In the genomic region with DNA sequence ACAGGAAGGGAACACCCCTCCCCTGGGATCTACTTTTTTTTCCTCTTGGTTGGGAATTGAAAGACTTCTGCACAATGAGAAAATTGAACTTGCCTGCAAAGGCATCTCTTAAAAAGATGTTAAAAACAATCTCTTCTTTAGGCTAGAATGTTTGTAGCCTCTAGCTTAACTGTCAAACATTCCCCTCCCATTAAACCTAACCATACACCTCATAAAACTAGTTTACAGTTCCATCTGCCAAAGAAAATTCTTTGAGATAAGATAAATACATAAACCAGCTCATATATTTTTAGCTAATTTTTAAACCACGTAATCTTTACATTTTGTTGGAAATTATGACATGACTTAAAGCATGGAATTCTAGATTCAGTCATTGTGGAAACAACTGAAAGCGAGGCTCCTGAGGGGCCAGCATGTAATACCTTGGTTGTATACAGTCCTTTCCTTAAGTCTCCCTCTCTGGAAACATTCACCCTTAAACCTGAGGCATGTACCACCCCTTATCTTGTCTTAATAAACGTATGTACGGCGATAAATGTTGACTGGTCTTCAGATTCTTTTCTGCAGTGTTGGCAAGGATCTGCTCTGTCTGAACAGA, we compare ENCODE assay signal across 21 mouse cellular contexts. TPM values are rescaled to one million over a fixed set of nuclear protein-coding genes. Genes with fewer than 3 reads are reported as not detected.
A peak's percentile ranks its signal among the peaks of the same experiment; 100 is the strongest.
DNase-seq lines count a peak whose midpoint lies in the region; ATAC-seq and TF ChIP-seq lines count a peak whose summit lies in the region.
"Had no signal": no experiment of that assay in that cellular context is flagged by ENCODE, and none has a peak within 500 bp of the region (broad histone marks: within the 10 kb centered on the region; RNA-seq: fewer than 3 reads in every experiment).

No protein-coding gene starts in this region.

- H3K9me3 ChIP-seq in heart, embryonic 13.5 days = no peaks in the 10 kb centered on the region
- H3K9me3 ChIP-seq in heart, embryonic 11.5 days (replicated peaks; ENCODE audit: control insufficient read depth, low read length) = no peaks in the 10 kb centered on the region
- H3K9me3 ChIP-seq in lung, embryonic 14.5 days (ENCODE audit: low read depth, low read length) = no peaks in the 10 kb centered on the region
- H3K9me3 ChIP-seq: embryonic facial prominence, embryonic 10.5 days; embryonic facial prominence, embryonic 12.5 days; forebrain, embryonic 13.5 days; forebrain, embryonic 15.5 days had no signal

- no peak for DNase-seq in gastrocnemius, adult 2 months
- no peak for DNase-seq in gastrocnemius, adult 18-20 months (ENCODE audit: low spot score)
- no peak for DNase-seq in lung, embryonic 14.5 days
- no peak for DNase-seq in lung, postnatal 10 days
- DNase-seq in urinary bladder, postnatal 4 days (ENCODE audit: low spot score in 2 of 2) = no peak
- DNase-seq: adrenal gland, adult 2 months; adrenal gland, postnatal 10 days; B cell, adult 2 months; cerebellum, adult 11 months; cerebellum, adult 18-20 months; cerebellum, adult 8-10 months; cerebellum, adult 9-11 months had no signal

- H3K36me3 ChIP-seq in heart, embryonic 13.5 days = peaks cover 10% of the 10 kb centered on the region; the same call in 1 of the 2 replicates
- no peaks in the 10 kb centered on the region for H3K36me3 ChIP-seq in heart, embryonic 11.5 days (ENCODE audit: control insufficient read depth, insufficient read depth, low read length)
- no peaks in the 10 kb centered on the region for H3K36me3 ChIP-seq in lung, embryonic 14.5 days (ENCODE audit: insufficient read depth)
- H3K36me3 ChIP-seq: embryonic facial prominence, embryonic 10.5 days; embryonic facial prominence, embryonic 12.5 days; forebrain, embryonic 15.5 days; G1E had no signal

- ATAC-seq in heart, embryonic 13.5 days (ENCODE audit: extremely low read depth, insufficient number of reproducible peaks, low FRiP score, low TSS enrichment) = no peak
- no peak for ATAC-seq in heart, embryonic 11.5 days (replicated peaks; ENCODE audit: insufficient number of reproducible peaks, low FRiP score, low TSS enrichment)
- ATAC-seq in lung, embryonic 14.5 days (ENCODE audit: insufficient read depth) = no peak
- ATAC-seq: CD4-positive, CD25-positive, alpha-beta regulatory T cell, adult 4 months; forebrain, embryonic 13.5 days; forebrain, embryonic 15.5 days had no signal

- peak overlapping the region; percentile 53 for H3K27ac ChIP-seq in gastrocnemius, adult 2 months
- peak overlapping the region; percentile 49 for H3K27ac ChIP-seq in heart, embryonic 13.5 days (replicated peaks)
- no peak overlapping the region for H3K27ac ChIP-seq in heart, embryonic 11.5 days (ENCODE audit: low read depth, low read length)
- 0 out of 2 replicates have a peak overlapping the region, but pooled peaks have one; percentile 6 for H3K27ac ChIP-seq in lung, embryonic 14.5 days (ENCODE audit: low read depth)
- H3K27ac ChIP-seq: embryonic facial prominence, embryonic 10.5 days; embryonic facial prominence, embryonic 12.5 days; forebrain, embryonic 13.5 days; forebrain, embryonic 15.5 days had no signal

- no peak overlapping the region for H3K9ac ChIP-seq in heart, embryonic 13.5 days
- no peak overlapping the region for H3K9ac ChIP-seq in heart, embryonic 11.5 days (ENCODE audit: low read depth, low read length)
- no peak overlapping the region for H3K9ac ChIP-seq in lung, embryonic 14.5 days
- H3K9ac ChIP-seq: embryonic facial prominence, embryonic 12.5 days; forebrain, embryonic 13.5 days; forebrain, embryonic 15.5 days had no signal

- no peak overlapping the region for H3K4me2 ChIP-seq in heart, embryonic 13.5 days
- no peak overlapping the region for H3K4me2 ChIP-seq in heart, embryonic 11.5 days
- no peak overlapping the region for H3K4me2 ChIP-seq in lung, embryonic 14.5 days
- H3K4me2 ChIP-seq: embryonic facial prominence, embryonic 12.5 days; forebrain, embryonic 13.5 days; forebrain, embryonic 15.5 days had no signal

- H3K27me3 ChIP-seq in heart, embryonic 13.5 days (replicated peaks) = no peaks in the 10 kb centered on the region
- no peaks in the 10 kb centered on the region for H3K27me3 ChIP-seq in heart, embryonic 11.5 days (ENCODE audit: control insufficient read depth, insufficient read depth, low read length)
- no peaks in the 10 kb centered on the region for H3K27me3 ChIP-seq in lung, embryonic 14.5 days (ENCODE audit: insufficient read depth, low read length)
- H3K27me3 ChIP-seq: CH12.LX; embryonic facial prominence, embryonic 12.5 days; forebrain, embryonic 13.5 days; forebrain, embryonic 15.5 days had no signal

- H3K4me1 ChIP-seq in heart, embryonic 13.5 days = peaks cover 75% of the 10 kb centered on the region
- H3K4me1 ChIP-seq in heart, embryonic 11.5 days (ENCODE audit: control insufficient read depth, insufficient read depth, low read length) = peaks cover 9% of the 10 kb centered on the region; the same call in 1 of the 2 replicates
- peaks cover 6% of the 10 kb centered on the region for H3K4me1 ChIP-seq in lung, embryonic 14.5 days (ENCODE audit: insufficient read depth)

- H3K4me3 ChIP-seq in gastrocnemius, adult 2 months = no peak overlapping the region
- H3K4me3 ChIP-seq in heart, embryonic 13.5 days = no peak overlapping the region
- H3K4me3 ChIP-seq in heart, embryonic 11.5 days (ENCODE audit: low read depth, low read length) = no peak overlapping the region
- no peak overlapping the region for H3K4me3 ChIP-seq in lung, embryonic 14.5 days (ENCODE audit: low read depth, low read length)
- H3K4me3 ChIP-seq: embryonic facial prominence, embryonic 10.5 days; embryonic facial prominence, embryonic 12.5 days; forebrain, embryonic 13.5 days; forebrain, embryonic 15.5 days had no signal

- no peak for TF ChIP-seq CTCF in gastrocnemius, adult 2 months (IDR thresholded peaks at IDR 0.05)
- no peak for TF ChIP-seq CTCF in lung, embryonic 14.5 days (IDR thresholded peaks at IDR 0.05; ENCODE audit: low read depth)

- intact Hi-C loops in gastrocnemius, adult 2 months (cut with DNase I) = no loop called here

- 61% methylated on average over 5 of the region's 5 CpGs for WGBS in heart, embryonic 13.5 days
- WGBS in heart, embryonic 11.5 days (ENCODE audit: insufficient replicate concordance) = 72% methylated on average over 5 of the region's 5 CpGs
- 50% methylated on average over 5 of the region's 5 CpGs for WGBS in lung, embryonic 14.5 days

RNA-seq across cellular contexts. Expression of a gene that starts 49.0 kb away (rescaled TPM):
- 10 to 100 TPM in 1 of 2 experiments, 1 to 10 TPM in 1; 6.5 to 14.1 TPM for total RNA-seq in gastrocnemius, adult 2 months (2021)
- total RNA-seq in gastrocnemius, adult 18-20 months (2021) = 10 to 100 TPM; 15.5 to 17.9 TPM
- polyA plus RNA-seq in heart, embryonic 13.5 days (2015; fragmentation: Nextera tagmentation; extraction: Ambion mirVana) = 62.1 and 63.5 TPM in 2 replicates
- 56.5 and 61.4 TPM in 2 replicates for polyA plus RNA-seq in heart, embryonic 11.5 days (2014; fragmentation: Nextera tagmentation; extraction: Ambion mirVana)
- polyA plus RNA-seq in lung, embryonic 14.5 days (2014; fragmentation: Nextera tagmentation; extraction: Ambion mirVana) = 83.9 and 86.5 TPM in 2 replicates
